Mouse (Mus musculus): ENCODE measurements around the gene Slc15a2.

- no peak for TF ChIP-seq CTCF (conservative IDR thresholded peaks at IDR 0.05; ENCODE audit: low read length)
- no peak for TF ChIP-seq POU5F1 (IDR thresholded peaks at IDR 0.05; ENCODE audit: borderline replicate concordance, low read length)
Observed at GRCm38 (mm10) chr16:36747068-36747467, 37.7 kb downstream of the Slc15a2 start.

Data from E14TG2a.4 (cell line).